Mouse (Mus musculus): ENCODE measurements around the gene 9930111J21Rik2. TPM values are rescaled to one million over a fixed set of nuclear protein-coding genes. Genes with fewer than 3 reads are reported as not detected.

The 9930111J21Rik2 gene
- polyA plus RNA-seq, 1 experiment from 2014 or later: 0.52 TPM

- DNase-seq (peak; percentile 83), ATAC-seq (ENCODE audit: low read depth) (peak; percentile 93)
- Histone ChIP-seq H3K4me1 (replicated peaks) (peaks cover 96% of the 10 kb centered on the region), H3K9ac (peak overlapping the region; percentile 76), H3K4me2 (peak overlapping the region; percentile 81), H3K27ac (peak overlapping the region; percentile 98), H3K27me3 (no peaks in the 10 kb centered on the region), H3K9me3 (replicated peaks) (no peaks in the 10 kb centered on the region), H3K4me3 (replicated peaks) (peak overlapping the region; percentile 48), H3K36me3 (no peaks in the 10 kb centered on the region)
- 17% methylated on average over 22 of the region's 22 CpGs for WGBS (ENCODE audit: insufficient replicate concordance)
Observed at GRCm38 (mm10) chr11:49087830-49088616, 37.0 kb upstream of the 9930111J21Rik2 start.

GRCm38 (mm10) chr11:49086858-49087361 is 35.9 kb upstream of the 9930111J21Rik2 start:
- Histone ChIP-seq H3K4me3 (replicated peaks) (peak overlapping the region; percentile 22; the same call in 1 of the 2 replicates), H3K9me3 (replicated peaks) (no peaks in the 10 kb centered on the region), H3K27ac (peak overlapping the region; percentile 86), H3K36me3 (no peaks in the 10 kb centered on the region), H3K27me3 (no peaks in the 10 kb centered on the region), H3K4me2 (peak overlapping the region; percentile 47), H3K4me1 (replicated peaks) (peaks cover 93% of the 10 kb centered on the region), H3K9ac (peak overlapping the region; percentile 60)
- DNase-seq (no peak), ATAC-seq (ENCODE audit: low read depth) (no peak)
- 65% methylated on average over 6 of the region's 6 CpGs for WGBS (ENCODE audit: insufficient replicate concordance)

GRCm38 (mm10) chr11:49084875-49085274 is 33.8 kb upstream of the 9930111J21Rik2 start:
- peak overlapping the region; percentile 22; the same call in 1 of the 2 replicates for H3K9ac ChIP-seq
- ATAC-seq (ENCODE audit: low read depth) (no peak), DNase-seq (no peak)
- H3K9me3 ChIP-seq (replicated peaks): no peaks in the 10 kb centered on the region
- no peaks in the 10 kb centered on the region for H3K36me3 ChIP-seq
- no peak overlapping the region for H3K4me3 ChIP-seq (replicated peaks)
- H3K4me2 ChIP-seq: peak overlapping the region; percentile 29; the same call in 1 of the 2 replicates
- H3K4me1 ChIP-seq (replicated peaks): peaks cover 89% of the 10 kb centered on the region
- H3K27me3 ChIP-seq: no peaks in the 10 kb centered on the region
- H3K27ac ChIP-seq: peak overlapping the region; percentile 86
- 8% methylated on average over 3 of the region's 3 CpGs for WGBS (ENCODE audit: insufficient replicate concordance)

- no peak for ATAC-seq (ENCODE audit: low read depth)
Observed at GRCm38 (mm10) chr11:49084385-49084784, 33.3 kb upstream of the 9930111J21Rik2 start.

GRCm38 (mm10) chr11:49083808-49084207 is 32.8 kb upstream of the 9930111J21Rik2 start:
- H3K4me3 ChIP-seq (replicated peaks): no peak overlapping the region
- peak; percentile 21 for DNase-seq
- no peaks in the 10 kb centered on the region for H3K9me3 ChIP-seq (replicated peaks)
- H3K9ac ChIP-seq: peak overlapping the region; percentile 8; the same call in 1 of the 2 replicates
- peaks cover 79% of the 10 kb centered on the region for H3K4me1 ChIP-seq (replicated peaks)
- H3K4me2 ChIP-seq: no peak overlapping the region
- H3K27ac ChIP-seq: peak overlapping the region; percentile 86
- ATAC-seq (ENCODE audit: low read depth): peak; percentile 45
- H3K36me3 ChIP-seq: no peaks in the 10 kb centered on the region
- no peaks in the 10 kb centered on the region for H3K27me3 ChIP-seq
- WGBS (ENCODE audit: insufficient replicate concordance): 21% methylated on average over 3 of the region's 3 CpGs

More at GRCm38 (mm10) chr11:49084385-49084784, 33.3 kb upstream of the 9930111J21Rik2 start:
- Histone ChIP-seq H3K4me1 (replicated peaks) (peaks cover 85% of the 10 kb centered on the region), H3K4me3 (replicated peaks) (no peak overlapping the region), H3K9ac (peak overlapping the region; percentile 22; the same call in 1 of the 2 replicates), H3K36me3 (no peaks in the 10 kb centered on the region), H3K27ac (peak overlapping the region; percentile 86), H3K27me3 (no peaks in the 10 kb centered on the region), H3K4me2 (peak overlapping the region; percentile 29; the same call in 1 of the 2 replicates), H3K9me3 (replicated peaks) (no peaks in the 10 kb centered on the region)
- WGBS (ENCODE audit: insufficient replicate concordance): 48% methylated on average over 1 of the region's 1 CpGs
- DNase-seq: no peak

GRCm38 (mm10) chr11:49083146-49083545 is 32.1 kb upstream of the 9930111J21Rik2 start:
- no peak overlapping the region for H3K4me3 ChIP-seq (replicated peaks)
- no peaks in the 10 kb centered on the region for H3K9me3 ChIP-seq (replicated peaks)
- H3K4me2 ChIP-seq: no peak overlapping the region
- H3K27ac ChIP-seq: peak overlapping the region; percentile 86
- H3K4me1 ChIP-seq (replicated peaks): peaks cover 73% of the 10 kb centered on the region
- DNase-seq (no peak), ATAC-seq (ENCODE audit: low read depth) (no peak)
- no peaks in the 10 kb centered on the region for H3K27me3 ChIP-seq
- H3K36me3 ChIP-seq: no peaks in the 10 kb centered on the region
- WGBS (ENCODE audit: insufficient replicate concordance): 69% methylated on average over 1 of the region's 1 CpGs
- H3K9ac ChIP-seq: 0 out of 2 replicates have a peak overlapping the region, but pooled peaks have one; percentile 8

- H3K4me2 ChIP-seq: peak overlapping the region; percentile 33; the same call in 1 of the 2 replicates
Observed at GRCm38 (mm10) chr11:49081886-49082285, 30.8 kb upstream of the 9930111J21Rik2 start.

GRCm38 (mm10) chr11:49081356-49081755 is 30.3 kb upstream of the 9930111J21Rik2 start:
- Histone ChIP-seq H3K9ac (no peak overlapping the region), H3K27ac (peak overlapping the region; percentile 44), H3K4me2 (peak overlapping the region; percentile 33), H3K27me3 (no peaks in the 10 kb centered on the region), H3K36me3 (no peaks in the 10 kb centered on the region), H3K4me3 (replicated peaks) (peak overlapping the region; percentile 12; the same call in 1 of the 2 replicates), H3K9me3 (replicated peaks) (no peaks in the 10 kb centered on the region), H3K4me1 (replicated peaks) (peaks cover 63% of the 10 kb centered on the region)
- WGBS (ENCODE audit: insufficient replicate concordance): 59% methylated on average over 4 of the region's 4 CpGs
- DNase-seq: no peak
- ATAC-seq (ENCODE audit: low read depth): no peak

More at GRCm38 (mm10) chr11:49081886-49082285, 30.8 kb upstream of the 9930111J21Rik2 start:
- Histone ChIP-seq H3K9me3 (replicated peaks) (no peaks in the 10 kb centered on the region), H3K36me3 (no peaks in the 10 kb centered on the region), H3K27me3 (no peaks in the 10 kb centered on the region), H3K4me1 (replicated peaks) (peaks cover 64% of the 10 kb centered on the region), H3K27ac (peak overlapping the region; percentile 44), H3K4me3 (replicated peaks) (no peak overlapping the region), H3K9ac (no peak overlapping the region)
- DNase-seq (no peak), ATAC-seq (ENCODE audit: low read depth) (no peak)
- 61% methylated on average over 3 of the region's 3 CpGs for WGBS (ENCODE audit: insufficient replicate concordance)

GRCm38 (mm10) chr11:49080636-49081035 is 29.6 kb upstream of the 9930111J21Rik2 start:
- H3K27ac ChIP-seq: no peak overlapping the region
- ATAC-seq (ENCODE audit: low read depth) (no peak), DNase-seq (no peak)
- WGBS (ENCODE audit: insufficient replicate concordance): 12% methylated on average over 1 of the region's 1 CpGs
- no peak overlapping the region for H3K4me3 ChIP-seq (replicated peaks)
- H3K9ac ChIP-seq: no peak overlapping the region
- H3K36me3 ChIP-seq: no peaks in the 10 kb centered on the region
- no peaks in the 10 kb centered on the region for H3K27me3 ChIP-seq
- H3K9me3 ChIP-seq (replicated peaks): no peaks in the 10 kb centered on the region
- peaks cover 56% of the 10 kb centered on the region for H3K4me1 ChIP-seq (replicated peaks)
- H3K4me2 ChIP-seq: no peak overlapping the region

- ATAC-seq (ENCODE audit: low read depth) (no peak), DNase-seq (no peak)
- 81% methylated on average over 3 of the region's 3 CpGs for whole genome bisulfite sequencing (ENCODE audit: insufficient replicate concordance)
- no peak overlapping the region for H3K4me3 ChIP-seq (replicated peaks)
- H3K27ac ChIP-seq: no peak overlapping the region
- H3K9ac ChIP-seq: no peak overlapping the region
- no peaks in the 10 kb centered on the region for H3K36me3 ChIP-seq
- peaks cover 37% of the 10 kb centered on the region for H3K4me1 ChIP-seq (replicated peaks)
- no peak overlapping the region for H3K4me2 ChIP-seq
- H3K9me3 ChIP-seq (replicated peaks): no peaks in the 10 kb centered on the region
- H3K27me3 ChIP-seq: no peaks in the 10 kb centered on the region
Observed at GRCm38 (mm10) chr11:49078719-49079118, 27.7 kb upstream of the 9930111J21Rik2 start.

GRCm38 (mm10) chr11:49077012-49077411 is 26.0 kb upstream of the 9930111J21Rik2 start:
- DNase-seq (no peak), ATAC-seq (ENCODE audit: low read depth) (no peak)
- no peak overlapping the region for H3K4me2 ChIP-seq
- H3K27me3 ChIP-seq: no peaks in the 10 kb centered on the region
- H3K4me1 ChIP-seq (replicated peaks): peaks cover 22% of the 10 kb centered on the region
- H3K4me3 ChIP-seq (replicated peaks): no peak overlapping the region
- no peaks in the 10 kb centered on the region for H3K9me3 ChIP-seq (replicated peaks)
- 61% methylated on average over 1 of the region's 1 CpGs for WGBS (ENCODE audit: insufficient replicate concordance)
- no peaks in the 10 kb centered on the region for H3K36me3 ChIP-seq
- H3K9ac ChIP-seq: no peak overlapping the region; the same call in 1 of the 2 replicates
- H3K27ac ChIP-seq: peak overlapping the region; percentile 61
